Mouse (Mus musculus) frontal cortex, adult (tissue): Measurements from ENCODE around the gene Ranbp3.

ENCODE experiments used
- ATAC-seq: cut with Nextera tagmentation; 2 replicates; pipeline ENCODE4 v1.9.2; 2017; ENCODE audit warnings: mild to moderate bottlenecking, moderate library complexity, mixed read lengths; ENCODE audit not compliant: low TSS enrichment

The Ranbp3 gene

DNA sequence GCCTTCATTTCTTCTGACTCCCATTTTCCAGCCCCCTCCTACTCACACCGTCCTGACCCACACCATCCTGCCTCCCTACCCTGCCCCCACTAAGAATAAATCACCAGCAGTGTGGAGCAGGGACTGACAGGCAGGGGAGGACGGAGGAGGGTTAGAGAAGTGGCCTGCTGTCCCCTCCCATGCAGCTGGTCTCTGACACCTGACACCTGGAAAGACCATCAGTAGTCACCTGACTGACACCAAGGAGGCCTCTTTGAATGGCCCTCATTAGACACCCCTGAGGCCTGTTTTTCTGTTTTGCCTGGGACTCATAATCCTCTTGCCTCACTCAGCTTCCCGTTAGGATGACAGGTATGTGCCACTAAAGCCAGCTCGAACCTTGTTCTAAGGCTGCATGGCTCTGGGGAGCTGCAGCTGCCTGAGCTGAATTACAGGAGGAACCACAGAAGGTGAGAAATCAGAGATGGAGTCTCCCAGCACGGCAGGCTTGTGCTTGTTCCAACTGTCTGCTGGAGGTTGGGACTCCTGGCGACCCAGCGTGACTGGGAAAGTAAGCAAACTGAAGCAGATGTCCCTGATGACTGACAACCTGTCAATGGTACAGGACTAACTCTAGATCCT is 54.0 kb downstream of the Ranbp3 start:
- ATAC-seq, result no peak

DNA sequence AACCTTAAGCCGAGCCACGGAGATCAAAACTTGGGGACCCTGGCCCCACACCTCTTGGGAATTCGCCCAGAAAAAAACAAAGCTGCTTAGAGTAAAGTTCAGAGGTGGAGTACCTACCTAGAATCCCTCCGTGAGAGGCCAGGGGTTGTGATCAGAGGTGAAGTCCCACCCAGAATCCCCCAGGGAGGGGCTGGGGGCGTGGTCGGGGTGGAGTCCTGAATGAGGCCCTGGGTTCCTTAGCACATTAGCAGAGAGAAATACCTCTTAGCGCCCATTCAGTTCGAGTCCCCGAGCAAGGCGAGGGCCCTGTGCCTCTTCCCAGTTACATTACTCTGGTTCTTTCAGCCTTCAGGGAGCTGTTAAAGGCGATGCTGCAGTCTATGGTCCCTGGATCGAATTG is 54.6 kb downstream of the Ranbp3 start:
- ATAC-seq, result no peak

DNA sequence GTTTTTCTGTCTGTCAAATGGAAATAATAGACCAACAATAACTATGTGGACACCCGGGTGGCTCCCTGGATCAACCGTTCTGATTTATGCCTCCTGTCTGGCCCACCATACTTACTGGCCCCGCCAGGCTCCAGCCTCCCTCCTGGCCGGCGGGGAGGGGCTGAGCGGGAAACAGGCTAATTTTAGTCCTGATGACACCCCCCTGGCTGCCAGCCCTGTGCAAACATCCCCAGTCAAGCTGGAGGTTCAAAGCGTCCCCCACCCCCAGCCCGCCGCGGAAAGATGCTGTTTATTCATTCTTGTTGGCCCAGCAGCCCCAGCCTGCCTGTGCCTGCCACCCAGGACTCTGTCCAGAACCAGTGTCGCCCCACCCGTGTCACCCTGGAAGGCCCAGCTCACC is 55.0 kb downstream of the Ranbp3 start:
- ATAC-seq, result no peak

DNA sequence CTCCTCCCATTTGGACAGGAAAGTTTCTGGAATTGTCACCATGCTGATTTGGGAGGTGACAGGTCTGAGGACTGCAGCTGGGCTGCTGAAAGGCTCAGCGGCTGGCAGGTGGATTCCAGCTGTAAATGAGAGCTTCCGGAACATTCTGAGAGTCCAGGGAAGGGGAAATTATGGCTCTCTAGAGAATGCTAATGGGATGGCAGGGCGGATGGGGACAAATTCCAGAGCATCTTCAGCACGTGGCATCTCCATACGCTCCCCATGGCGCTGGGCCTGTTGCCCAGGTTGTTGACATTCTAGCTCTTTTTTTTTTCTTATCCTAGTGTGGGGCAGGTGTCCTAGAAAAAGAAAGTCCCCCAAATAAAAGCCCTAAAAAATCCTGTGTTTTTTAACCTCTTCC is 56.1 kb downstream of the Ranbp3 start:
- ATAC-seq, result 0 out of 2 replicates have a peak, but pooled peaks have one; percentile 32

DNA sequence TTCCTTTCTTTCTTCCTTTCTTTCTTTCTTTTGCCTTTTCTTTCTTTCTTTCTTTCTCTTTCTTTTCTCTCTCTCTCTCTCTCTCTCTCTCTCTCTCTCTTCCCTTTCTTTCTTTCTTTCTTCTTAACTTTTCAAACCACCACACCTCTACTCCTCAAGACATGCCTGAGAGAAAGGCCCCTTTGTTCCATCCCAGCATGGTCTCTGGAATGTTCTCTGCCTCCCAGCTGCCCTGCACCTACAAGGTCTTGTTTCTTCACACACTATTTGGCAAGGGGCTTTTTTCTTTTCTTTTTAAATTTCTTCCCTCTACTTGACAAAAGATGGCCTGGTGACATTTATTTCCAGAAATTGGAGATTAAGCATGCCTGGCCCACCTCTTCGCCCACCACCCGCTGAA is 56.6 kb downstream of the Ranbp3 start:
- no peak for ATAC-seq

DNA sequence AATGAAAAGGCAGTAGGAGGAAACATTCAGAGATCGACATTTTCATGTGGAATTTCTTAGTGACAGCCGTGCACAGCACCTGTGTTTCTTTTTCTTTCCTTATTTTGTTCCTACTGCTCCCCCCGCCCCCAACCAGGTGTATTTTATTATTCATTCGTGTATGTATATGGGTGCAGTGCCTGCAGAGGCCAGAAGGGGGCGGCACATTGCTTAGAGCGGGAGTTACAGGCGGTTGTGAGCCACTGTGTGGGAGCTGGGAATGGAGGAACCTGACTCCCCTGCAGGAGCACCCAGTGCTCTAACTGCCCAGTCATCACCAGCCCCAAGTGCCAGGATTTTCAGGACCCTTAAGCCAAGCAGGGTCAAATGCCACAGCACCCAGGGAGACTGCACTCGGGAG is 63.4 kb downstream of the Ranbp3 start:
- no peak for ATAC-seq

DNA sequence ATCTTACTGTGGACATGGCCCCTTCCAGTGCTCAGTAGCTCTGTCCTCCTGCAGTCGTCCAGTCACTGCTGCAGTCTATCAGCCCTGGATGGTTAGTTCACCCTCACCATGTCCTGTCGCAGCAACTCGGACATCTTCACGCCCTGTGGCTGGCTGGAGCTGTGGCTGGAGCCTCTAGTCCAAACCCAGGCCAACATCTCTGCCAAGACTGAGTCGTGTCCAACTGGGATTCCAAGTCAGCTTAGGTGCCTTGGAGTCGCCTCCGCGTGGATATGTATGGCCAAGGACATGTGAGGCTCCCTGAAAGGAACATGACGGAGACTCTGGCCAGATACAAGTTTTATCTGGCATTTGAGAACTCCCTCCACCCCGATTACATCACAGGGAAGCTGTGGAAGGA is 65.1 kb downstream of the Ranbp3 start:
- no peak for ATAC-seq

DNA sequence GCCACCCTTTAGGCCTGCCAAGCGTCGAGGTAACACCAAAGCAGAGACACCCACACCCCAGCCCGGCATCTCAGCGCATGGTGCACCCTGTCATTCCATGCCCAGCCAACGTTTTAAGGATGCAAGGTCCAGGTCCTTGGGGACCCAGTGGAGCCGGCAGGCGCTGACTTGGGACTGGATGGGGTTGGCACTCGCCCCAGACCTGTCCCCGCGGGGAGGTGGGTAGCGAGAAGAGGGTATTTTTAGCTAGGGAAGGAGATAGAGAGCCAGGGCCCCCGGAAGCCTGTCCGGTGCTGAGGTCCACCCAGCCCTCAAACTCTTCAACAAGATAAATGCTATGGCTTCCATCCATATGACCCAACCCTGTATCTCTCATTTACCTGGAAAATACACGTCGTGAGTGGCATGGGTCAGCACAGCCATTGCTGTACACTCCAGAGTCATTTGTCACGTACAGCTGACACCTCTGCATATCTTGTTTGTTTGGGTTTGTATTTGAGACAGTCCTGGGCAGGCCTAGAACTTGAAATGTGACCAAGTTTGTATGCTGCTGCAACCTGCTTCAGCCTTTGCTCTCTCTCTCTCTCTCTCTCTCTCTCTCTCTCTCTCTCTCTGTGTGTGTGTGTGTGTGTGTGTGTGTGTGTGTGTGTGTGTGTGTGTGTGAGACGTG is 67.2 kb downstream of the Ranbp3 start:
- ATAC-seq, result no peak

DNA sequence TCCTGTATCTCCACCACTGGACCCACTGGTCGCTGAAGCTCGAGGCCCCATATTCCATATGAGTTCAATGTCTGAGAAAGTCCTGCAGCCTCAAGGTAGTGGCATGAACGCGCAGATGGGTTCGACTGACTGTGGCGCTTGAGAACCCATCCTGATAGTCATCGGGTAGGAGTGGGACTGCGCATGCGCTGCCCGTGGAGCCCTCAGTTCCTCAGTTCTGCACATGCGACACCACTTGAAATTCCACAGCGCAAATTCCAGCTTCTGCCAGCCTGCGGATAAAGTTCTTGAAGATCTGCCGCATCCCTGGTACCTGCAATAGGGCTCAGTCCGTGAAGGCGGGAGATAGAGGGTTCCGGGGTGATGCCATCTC is 67.7 kb downstream of the Ranbp3 start:
- ATAC-seq, result no peak

DNA sequence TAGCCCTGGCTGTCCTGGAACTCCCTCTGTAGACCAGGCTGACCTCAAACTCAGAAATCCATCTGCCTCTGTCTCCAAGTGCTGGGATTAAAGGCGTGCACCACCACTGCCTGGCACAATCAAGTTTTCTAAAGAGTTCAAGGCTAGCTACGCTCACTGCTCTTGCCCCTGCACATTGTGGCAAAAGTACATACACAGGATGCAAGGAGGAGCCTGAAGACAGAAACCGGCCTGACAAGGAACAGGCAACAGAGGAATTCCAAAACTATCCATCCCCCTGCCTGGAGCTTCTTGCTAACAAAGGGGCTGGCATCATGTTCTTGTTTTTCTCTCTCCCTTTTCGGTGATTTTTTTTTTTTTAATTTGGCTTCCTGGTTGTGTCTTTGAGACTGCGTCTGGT is 71.1 kb downstream of the Ranbp3 start:
- ATAC-seq, result no peak

DNA sequence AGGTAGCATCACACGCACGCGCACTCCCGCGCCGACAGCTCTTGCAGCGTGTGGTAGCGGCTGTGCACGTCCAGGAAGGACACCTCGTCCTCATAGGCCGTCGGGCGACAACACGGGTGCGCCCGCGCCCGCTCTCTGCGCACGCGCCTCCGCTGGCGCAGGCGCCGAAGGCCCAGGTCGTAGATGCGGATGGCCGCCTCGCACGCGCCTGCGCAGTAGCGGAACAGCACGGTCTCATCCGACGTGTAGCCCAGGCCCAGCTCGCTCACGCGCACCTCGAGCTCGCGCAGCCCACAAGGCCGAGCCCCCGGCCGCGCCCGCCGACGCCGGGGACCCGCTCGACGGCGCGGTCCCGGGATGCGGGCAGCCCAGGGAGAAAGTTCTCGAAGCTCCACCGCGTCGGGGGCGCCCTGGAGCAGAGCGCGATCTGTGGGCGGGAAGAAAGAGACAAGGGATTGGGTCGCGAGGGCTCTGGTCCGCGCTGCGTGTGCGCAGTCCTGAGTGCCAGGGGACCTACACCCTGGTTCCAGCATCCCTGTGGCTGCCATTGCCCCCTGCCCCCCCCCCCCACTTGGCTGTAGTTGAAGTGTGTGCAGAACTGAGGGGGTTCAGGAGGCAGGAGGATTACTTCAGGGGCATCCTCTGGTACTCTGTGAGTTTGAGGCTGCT is 78.4 kb downstream of the Ranbp3 start:
- ATAC-seq, result peak; percentile 65; the same call in 1 of the 2 replicates

DNA sequence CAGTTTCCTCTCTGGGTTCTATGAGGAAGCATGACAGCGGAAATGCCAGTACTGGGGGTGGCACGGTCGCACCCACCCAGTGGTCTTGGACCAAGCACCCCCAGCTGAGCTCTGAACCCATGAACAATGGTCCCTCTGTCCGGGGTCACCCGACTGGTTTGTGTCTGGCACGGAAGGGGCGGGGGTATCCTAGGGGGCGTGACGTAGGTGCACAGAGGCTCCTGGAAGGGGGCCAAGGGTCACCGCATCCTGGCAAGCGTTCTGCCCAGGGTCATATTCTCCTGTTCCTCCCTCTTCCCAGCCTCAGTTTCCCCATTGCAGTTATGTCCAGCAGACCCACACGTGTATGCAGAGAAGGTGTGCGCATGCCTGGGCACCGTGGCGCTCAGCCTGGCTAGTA is 80.4 kb downstream of the Ranbp3 start:
- no peak for ATAC-seq

DNA sequence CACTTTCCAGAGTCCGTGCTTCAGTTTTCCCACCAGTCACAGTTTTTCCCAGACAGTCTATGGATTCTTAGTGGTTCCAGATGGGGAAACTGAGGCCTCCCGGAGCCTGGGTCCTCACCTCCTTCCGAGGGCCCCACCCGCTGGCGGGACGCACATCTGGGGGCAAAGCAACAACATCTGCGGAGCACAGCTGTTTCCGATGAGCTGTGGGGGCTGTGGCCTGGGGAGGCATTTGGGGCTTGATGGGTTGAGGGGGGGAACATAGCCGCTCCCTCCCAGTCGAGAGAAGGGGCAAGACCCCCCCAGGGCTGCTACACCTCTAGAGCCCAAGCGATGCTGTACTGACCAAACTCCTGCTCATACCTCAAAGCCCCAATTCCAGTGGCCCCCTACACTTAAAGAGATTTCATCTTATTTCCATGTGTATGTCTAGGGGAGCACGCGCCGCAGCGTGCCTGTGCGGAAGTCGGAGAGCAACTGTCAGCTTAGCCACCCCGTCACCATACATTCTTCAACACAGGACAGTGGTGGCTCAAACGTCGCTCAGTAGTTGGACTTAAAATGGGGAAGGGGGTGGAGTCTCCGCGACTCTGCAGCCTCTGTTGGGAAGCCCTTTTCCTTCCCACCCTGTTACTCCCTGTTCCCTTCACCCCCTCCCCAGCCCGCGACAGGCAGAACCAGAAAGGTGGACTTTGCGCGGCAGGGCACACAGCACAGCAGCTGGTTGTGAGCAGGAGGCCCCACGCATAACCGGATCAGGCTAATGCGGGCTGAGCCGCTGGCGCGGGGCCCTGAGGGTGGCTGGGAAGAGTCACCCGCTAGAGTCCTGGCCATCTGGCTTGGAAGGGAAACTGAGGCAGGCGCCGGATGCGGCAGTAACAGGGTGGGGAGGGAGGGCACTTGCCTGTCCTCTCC is 81.4 kb downstream of the Ranbp3 start:
- no peak for ATAC-seq

DNA sequence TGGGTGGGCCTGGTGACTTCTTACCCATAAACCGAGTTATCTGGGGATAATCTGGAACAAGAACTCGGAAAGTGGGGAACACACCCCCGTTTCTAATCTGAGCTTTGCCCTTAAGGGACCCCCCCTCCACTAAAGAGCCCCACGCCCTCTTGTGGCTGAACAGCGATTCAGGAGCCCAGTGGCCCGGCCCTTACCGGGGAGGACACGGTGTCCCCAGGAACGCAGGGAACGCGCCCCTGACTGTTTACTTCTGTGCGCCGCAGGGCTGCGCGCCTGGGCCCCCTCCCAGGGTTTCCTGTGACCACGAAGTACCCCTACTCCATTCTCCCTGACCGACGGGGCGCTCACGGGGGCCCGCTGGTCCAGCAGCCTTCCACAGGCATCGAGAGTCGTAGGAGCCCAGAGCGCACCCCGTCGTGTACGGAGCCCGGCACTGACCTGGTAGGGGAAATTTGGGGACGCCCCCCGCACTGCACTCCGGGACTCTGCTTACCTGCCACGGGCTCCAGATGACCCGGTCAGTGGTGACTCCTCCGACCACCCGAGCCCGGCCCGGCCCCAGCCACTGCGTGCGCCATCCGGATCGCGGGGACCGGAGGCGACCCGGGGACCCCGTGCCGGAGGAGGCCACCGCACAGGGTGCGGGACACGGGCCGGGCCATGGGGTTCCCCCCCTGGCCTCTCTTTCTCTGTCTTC is 83.8 kb downstream of the Ranbp3 start:
- no peak for ATAC-seq

DNA sequence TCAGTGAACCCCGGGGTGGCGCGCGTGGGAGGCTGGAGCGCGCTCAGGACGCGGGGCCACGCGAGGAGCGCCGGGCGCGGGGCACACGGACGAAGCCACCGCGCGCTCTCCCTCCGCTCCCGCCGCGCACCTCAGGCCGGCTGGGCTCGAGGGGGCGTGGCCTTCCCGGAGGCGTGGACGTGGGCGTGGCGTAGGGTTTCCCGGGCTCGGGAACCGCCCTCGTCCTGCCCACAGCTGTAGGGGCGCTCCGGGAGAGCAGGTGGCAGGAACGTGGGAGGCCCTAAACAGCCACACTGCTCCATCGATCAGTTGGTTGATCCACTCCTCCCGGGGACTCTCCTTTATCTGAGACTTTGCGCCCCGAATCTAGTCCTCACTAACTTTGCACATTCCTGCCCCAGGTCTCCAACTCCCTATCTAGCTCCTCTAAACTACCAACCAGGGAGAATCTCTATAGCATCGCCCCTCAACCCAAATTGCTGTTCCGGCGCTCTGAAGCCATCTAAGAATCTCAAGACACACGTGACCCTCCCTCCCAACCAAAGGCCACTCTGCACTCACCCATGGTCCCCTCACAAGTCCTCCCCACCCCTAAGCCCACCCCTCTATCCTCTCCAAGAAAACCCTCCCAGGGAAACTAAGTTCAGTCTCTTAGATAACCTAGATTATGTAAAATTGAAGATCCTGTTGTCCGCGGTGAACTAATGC is 84.5 kb downstream of the Ranbp3 start, which contains the start of gene Nrtn:
Gene Nrtn (minus strand): TSS at position 115 of the 708 bp plus-strand sequence.
- ATAC-seq, result 0 out of 2 replicates have a peak, but pooled peaks have one; percentile 18

DNA sequence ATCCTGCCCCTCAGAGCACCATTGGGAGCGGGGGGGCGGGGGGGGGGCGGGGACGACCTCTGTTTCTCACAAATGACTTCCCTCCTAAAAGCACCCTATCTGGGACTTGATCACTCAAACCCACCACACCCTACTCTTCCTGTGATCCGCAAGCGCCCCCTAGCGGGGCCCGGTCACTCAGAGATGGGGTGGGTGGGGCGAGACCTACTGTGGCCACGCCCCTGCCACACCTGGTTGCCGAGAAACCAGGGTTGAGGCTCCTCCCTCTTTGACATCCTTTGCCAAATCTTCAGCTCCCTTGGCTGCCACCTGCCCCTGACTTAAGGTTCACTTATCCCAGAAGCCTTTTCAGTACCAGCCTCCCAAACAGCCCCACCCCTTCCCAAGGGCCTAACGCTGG is 85.0 kb downstream of the Ranbp3 start:
- no peak for ATAC-seq

DNA sequence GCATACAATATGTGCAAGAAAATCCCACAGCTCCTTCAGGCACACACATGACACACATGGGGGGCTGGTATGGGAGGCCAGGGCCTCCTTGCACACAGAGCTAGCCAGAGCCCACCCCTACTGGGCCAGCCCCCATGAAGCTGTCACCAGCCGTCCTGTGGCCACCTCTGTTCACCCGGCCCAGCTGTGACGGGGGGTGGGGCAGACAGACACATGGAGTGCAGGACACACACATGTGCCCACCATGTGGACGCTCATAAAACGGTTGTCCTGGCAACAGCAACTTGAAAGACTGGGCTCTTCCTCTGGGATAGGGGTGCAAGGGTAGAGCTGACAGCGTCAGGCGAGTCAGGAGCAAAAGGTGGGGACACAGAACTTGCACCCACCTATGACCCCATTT is 86.2 kb downstream of the Ranbp3 start:
- ATAC-seq, result no peak

DNA sequence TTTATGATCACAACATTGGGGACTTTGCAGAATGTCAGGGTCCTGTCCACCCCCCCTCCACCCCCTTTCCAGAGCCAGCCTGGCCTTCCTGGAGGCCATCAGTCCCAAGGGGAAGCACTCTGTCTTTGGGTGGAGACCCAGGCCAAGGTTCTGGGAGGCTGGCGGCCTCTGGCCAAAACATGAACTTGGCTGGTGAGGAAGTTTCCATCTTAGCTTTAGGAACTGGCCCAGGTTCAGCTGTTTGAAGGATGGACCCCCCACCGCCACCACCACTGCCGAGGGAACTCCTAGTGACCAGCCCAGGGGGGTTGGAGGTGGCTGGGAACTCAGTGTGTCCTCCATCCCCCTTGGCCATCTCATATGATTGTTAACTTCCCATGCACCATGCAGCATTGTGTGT is 88.0 kb downstream of the Ranbp3 start:
- ATAC-seq, result no peak
